Mouse (Mus musculus): ENCODE data around the gene Antxr2. TPM values are rescaled to one million over a fixed set of nuclear protein-coding genes. Genes with fewer than 3 reads are reported as not detected.

Antxr2 gene
- polyA plus RNA-seq, 1 experiment from 2014 or later = 18.8 TPM

- no peak overlapping the region for H3K9ac ChIP-seq
- no peak overlapping the region for H3K4me2 ChIP-seq
- H3K27ac ChIP-seq = no peak overlapping the region
- 98% methylated on average over 2 of the region's 2 CpGs for WGBS
- no peaks in the 10 kb centered on the region for H3K27me3 ChIP-seq
- H3K4me3 ChIP-seq (replicated peaks) = no peak overlapping the region
- H3K36me3 ChIP-seq = peaks cover 55% of the 10 kb centered on the region
- no peak for ATAC-seq (replicated peaks; ENCODE audit: low FRiP score)
- H3K9me3 ChIP-seq (replicated peaks) = no peaks in the 10 kb centered on the region
- peaks cover 21% of the 10 kb centered on the region for H3K4me1 ChIP-seq
Measured at GRCm38 (mm10) chr5:98024545-98024944, 6.3 kb downstream of the Antxr2 start.

DNA sequence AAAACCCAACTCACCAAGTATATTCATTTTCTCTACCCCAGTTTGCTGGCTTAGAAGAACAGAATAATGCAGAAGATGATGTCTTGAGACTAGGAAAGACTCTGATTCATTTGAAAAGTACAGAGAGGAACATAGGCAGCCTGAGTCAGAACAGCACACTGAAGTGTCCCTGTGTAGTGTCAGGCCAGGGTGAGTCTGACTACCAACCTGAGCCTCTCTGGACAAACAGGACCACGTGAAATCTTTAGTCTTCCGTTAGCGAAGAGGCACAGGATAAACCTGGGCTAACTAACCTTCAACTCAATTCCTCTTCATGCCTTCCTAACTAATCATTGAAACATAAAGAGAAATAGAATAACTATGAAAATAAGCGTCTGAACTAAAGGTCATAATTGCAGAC is 9.3 kb downstream of the Antxr2 start:
- WGBS = 94% methylated on average over 4 of the region's 4 CpGs
- no peak for ATAC-seq (replicated peaks; ENCODE audit: low FRiP score)
- Histone ChIP-seq H3K27ac (no peak overlapping the region), H3K4me3 (replicated peaks) (no peak overlapping the region), H3K9ac (no peak overlapping the region), H3K4me2 (no peak overlapping the region), H3K36me3 (peaks cover 57% of the 10 kb centered on the region), H3K9me3 (replicated peaks) (no peaks in the 10 kb centered on the region), H3K27me3 (no peaks in the 10 kb centered on the region), H3K4me1 (no peaks in the 10 kb centered on the region)

DNA sequence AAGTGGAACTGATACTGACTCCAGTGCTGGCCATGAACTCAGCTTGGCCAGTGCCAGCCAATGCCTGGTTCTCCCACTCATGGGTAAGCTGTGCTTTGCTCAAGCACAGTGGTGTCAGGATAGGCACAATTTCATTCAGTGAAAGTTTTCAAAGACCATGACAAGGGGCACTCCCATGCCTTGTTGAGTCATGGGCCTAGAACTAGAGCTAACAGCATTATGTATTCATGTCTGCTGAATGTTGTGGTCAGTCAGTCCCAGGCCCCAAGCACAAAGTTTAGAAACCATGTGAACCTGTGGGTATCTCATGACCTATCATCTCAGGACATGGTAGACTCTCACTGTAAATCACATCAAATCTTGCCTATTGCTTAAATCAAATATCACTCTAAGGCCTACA is 10.2 kb downstream of the Antxr2 start:
- Histone ChIP-seq H3K4me1 (no peaks in the 10 kb centered on the region), H3K36me3 (peaks cover 57% of the 10 kb centered on the region), H3K4me2 (no peak overlapping the region), H3K27me3 (no peaks in the 10 kb centered on the region), H3K27ac (no peak overlapping the region), H3K9me3 (replicated peaks) (no peaks in the 10 kb centered on the region), H3K9ac (no peak overlapping the region), H3K4me3 (replicated peaks) (no peak overlapping the region)
- no peak for ATAC-seq (replicated peaks; ENCODE audit: low FRiP score)

DNA sequence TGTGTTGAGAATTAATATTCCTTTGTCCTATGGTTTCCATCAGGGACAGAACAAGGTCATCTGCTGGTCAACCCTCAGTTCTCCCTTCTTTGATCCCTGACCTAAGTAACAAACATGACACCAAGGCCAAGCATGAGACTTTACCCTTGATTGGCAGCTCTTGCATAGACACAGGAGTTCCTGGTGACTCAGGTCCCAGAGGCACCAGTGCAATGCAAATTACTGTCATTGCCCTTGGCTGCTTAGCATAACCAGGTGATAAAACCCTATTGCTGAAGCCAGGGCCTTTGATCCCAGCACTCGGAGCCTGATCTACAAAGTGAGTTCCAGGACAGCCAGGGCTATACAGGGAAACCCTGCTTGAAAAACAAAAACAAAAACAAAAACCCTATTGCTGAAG is 11.4 kb downstream of the Antxr2 start:
- no peak overlapping the region for H3K4me2 ChIP-seq
- H3K4me1 ChIP-seq = no peaks in the 10 kb centered on the region
- no peak overlapping the region for H3K4me3 ChIP-seq (replicated peaks)
- 27% methylated on average over 1 of the region's 1 CpGs for WGBS
- H3K9ac ChIP-seq = no peak overlapping the region
- H3K36me3 ChIP-seq = peaks cover 44% of the 10 kb centered on the region
- no peaks in the 10 kb centered on the region for H3K27me3 ChIP-seq
- no peak for ATAC-seq (replicated peaks; ENCODE audit: low FRiP score)
- no peak overlapping the region for H3K27ac ChIP-seq
- H3K9me3 ChIP-seq (replicated peaks) = no peaks in the 10 kb centered on the region

GRCm38 (mm10) chr5:98018162-98018561 is 12.7 kb downstream of the Antxr2 start:
- H3K4me3 ChIP-seq (replicated peaks) = no peak overlapping the region
- H3K4me1 ChIP-seq = no peaks in the 10 kb centered on the region
- no peak overlapping the region for H3K9ac ChIP-seq
- peaks cover 37% of the 10 kb centered on the region for H3K36me3 ChIP-seq
- no peaks in the 10 kb centered on the region for H3K9me3 ChIP-seq (replicated peaks)
- H3K4me2 ChIP-seq = no peak overlapping the region
- ATAC-seq (replicated peaks; ENCODE audit: low FRiP score) = no peak
- WGBS = 85% methylated on average over 6 of the region's 6 CpGs
- H3K27ac ChIP-seq = no peak overlapping the region
- no peaks in the 10 kb centered on the region for H3K27me3 ChIP-seq

DNA sequence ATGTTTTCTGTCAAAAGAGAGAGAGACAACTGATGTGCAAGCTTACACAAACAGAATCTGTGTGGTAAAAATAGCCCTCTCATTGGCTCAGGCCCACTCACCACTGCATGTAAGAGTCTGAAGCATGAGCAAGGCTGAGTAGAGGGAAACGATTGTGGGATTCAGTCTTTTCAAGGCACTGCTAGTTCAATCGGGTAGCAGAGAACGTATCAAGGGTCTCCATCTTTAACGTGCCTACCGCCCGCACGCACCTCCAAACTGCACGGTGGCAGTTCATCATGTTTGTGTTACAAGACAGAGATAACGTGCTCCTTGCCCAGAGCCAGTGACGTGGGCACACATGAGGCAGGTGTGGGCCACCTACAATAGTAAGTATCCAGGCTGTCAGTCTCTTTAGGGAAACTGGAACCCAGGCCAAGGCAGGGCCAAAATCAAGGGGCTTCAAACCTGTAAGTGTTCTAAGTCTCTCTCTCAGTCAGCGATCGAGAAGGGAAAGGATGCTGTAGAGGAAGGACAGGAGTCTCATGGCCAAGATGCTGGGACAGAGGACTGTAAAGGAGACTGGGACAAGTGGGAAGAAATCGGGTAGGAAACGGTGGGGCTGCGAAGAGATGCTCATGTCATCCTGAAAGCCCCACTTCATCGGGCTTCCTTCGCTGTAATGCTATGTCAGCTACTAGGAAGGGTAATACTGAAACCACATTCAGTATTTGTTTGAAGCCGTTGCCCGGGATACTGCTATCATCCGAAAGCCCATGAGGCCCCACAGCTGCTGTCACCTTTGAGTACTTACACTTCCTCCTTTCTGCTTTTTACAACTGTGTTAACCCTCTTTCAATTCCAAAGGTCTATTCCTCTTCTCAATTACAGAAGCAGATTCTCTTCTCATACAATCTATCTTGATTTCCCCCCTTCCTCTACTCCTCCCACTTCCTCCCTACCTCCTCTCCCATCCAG is 14.3 kb downstream of the Antxr2 start:
- H3K9me3 ChIP-seq (replicated peaks) = no peaks in the 10 kb centered on the region
- no peak overlapping the region for H3K4me2 ChIP-seq
- H3K9ac ChIP-seq = no peak overlapping the region
- H3K4me3 ChIP-seq (replicated peaks) = no peak overlapping the region
- ATAC-seq (replicated peaks; ENCODE audit: low FRiP score) = peak; percentile 52; the same call in 1 of the 2 replicates
- no peaks in the 10 kb centered on the region for H3K4me1 ChIP-seq
- H3K27ac ChIP-seq = no peak overlapping the region
- H3K27me3 ChIP-seq = no peaks in the 10 kb centered on the region
- H3K36me3 ChIP-seq = peaks cover 31% of the 10 kb centered on the region
- WGBS = 77% methylated on average over 20 of the region's 20 CpGs

DNA sequence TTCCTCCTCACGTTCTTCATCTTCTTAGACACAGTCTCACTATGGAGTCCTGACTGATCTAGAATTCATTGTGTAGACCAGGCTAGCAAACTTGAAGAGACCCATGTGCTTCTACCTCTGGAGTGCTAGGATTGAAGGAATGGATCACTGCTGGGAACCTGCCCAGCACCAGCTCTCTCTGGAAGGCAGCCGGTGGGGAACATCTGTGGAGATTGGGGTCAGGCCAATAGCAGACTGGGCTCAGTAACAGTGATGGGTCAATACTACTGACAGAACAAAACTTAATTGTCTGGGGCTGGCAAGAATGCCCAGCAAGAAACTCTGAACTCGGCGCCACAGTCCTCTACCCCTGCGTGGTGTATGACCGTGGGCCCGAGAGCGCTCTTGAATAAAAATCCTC is 25.1 kb downstream of the Antxr2 start:
- Histone ChIP-seq H3K9me3 (replicated peaks) (no peaks in the 10 kb centered on the region), H3K9ac (no peak overlapping the region), H3K4me3 (replicated peaks) (no peak overlapping the region), H3K4me2 (no peak overlapping the region), H3K27me3 (no peaks in the 10 kb centered on the region), H3K36me3 (peaks cover 27% of the 10 kb centered on the region), H3K27ac (no peak overlapping the region), H3K4me1 (no peaks in the 10 kb centered on the region)
- ATAC-seq (replicated peaks; ENCODE audit: low FRiP score) = no peak
- WGBS = 96% methylated on average over 8 of the region's 8 CpGs

DNA sequence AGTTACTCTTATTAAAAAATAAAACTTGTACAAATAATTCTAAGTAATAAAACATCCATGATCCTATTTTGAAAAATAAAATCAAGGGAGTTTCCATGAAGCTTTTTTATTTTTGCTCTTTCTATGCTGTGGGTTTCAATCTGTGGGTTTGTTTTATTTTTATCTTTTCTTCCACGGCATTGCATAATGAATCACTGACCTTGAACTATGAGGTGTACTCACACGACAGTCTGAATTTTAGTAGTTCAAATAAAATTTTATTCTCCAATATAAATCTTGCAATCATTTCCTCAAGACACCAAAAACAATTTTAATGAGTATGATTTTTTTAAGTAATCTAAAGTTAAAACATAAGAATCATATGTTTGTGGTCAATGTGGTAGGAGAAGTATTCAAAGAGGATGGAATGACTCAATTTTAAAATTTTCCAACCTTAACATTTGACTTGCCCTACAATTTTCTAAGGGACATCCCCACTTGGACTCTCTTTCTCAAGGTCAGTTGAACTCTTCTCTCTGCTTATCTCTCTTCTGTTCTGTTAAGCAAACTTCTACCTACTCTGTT is 31.5 kb downstream of the Antxr2 start:
- Histone ChIP-seq H3K4me3 (replicated peaks) (no peak overlapping the region), H3K9me3 (replicated peaks) (no peaks in the 10 kb centered on the region), H3K4me2 (no peak overlapping the region), H3K27me3 (no peaks in the 10 kb centered on the region), H3K4me1 (no peaks in the 10 kb centered on the region), H3K9ac (no peak overlapping the region), H3K36me3 (peaks cover 26% of the 10 kb centered on the region), H3K27ac (no peak overlapping the region)
- WGBS = 53% methylated on average over 2 of the region's 2 CpGs
- no peak for ATAC-seq (replicated peaks; ENCODE audit: low FRiP score)

DNA sequence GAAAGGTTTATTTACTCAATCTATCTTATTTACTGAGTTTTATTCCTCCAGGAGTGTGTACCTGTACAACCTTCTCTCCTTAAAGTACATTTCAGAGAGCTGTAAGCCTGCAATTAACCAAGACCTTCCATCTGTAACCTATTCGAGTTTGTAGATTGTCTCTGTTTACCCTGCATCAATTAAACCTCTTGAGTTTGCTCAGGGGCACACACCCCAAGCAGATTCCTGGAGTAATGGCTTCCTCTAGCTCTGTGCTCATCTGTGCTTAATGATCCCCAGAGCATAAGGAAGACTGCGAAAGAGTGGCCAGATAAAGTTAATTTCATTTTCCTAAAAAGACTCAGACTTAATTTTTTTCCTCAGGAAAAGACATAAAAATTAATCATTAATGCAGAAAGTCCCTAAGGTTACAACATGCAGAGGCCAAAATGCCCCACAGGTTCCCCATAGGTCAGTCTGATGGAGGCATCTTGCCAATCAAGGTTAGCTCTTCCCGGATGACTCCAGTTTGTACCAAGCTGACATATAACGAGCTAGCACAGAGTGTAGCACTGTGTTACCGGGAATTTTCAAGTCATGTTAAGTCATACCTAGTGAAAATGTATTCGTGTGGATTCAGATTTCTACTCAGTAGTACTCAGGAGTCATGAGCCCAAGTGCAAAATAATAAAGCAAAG is 34.2 kb downstream of the Antxr2 start:
- Histone ChIP-seq H3K4me3 (replicated peaks) (no peak overlapping the region), H3K4me1 (no peaks in the 10 kb centered on the region), H3K9ac (no peak overlapping the region), H3K27me3 (no peaks in the 10 kb centered on the region), H3K4me2 (no peak overlapping the region), H3K36me3 (peaks cover 8% of the 10 kb centered on the region; the same call in 1 of the 2 replicates), H3K9me3 (replicated peaks) (no peaks in the 10 kb centered on the region), H3K27ac (0 out of 2 replicates have a peak overlapping the region, but pooled peaks have one; percentile 45)
- 0 out of 2 replicates have a peak, but pooled peaks have one; percentile 52 for ATAC-seq (replicated peaks; ENCODE audit: low FRiP score)
- WGBS = 65% methylated on average over 6 of the region's 6 CpGs

- ATAC-seq (replicated peaks; ENCODE audit: low FRiP score) = 0 out of 2 replicates have a peak, but pooled peaks have one; percentile 25
- Histone ChIP-seq H3K36me3 (peaks cover 5% of the 10 kb centered on the region; the same call in 1 of the 2 replicates), H3K9me3 (replicated peaks) (no peaks in the 10 kb centered on the region), H3K27me3 (no peaks in the 10 kb centered on the region), H3K27ac (no peak overlapping the region), H3K9ac (no peak overlapping the region), H3K4me1 (no peaks in the 10 kb centered on the region), H3K4me2 (no peak overlapping the region), H3K4me3 (replicated peaks) (no peak overlapping the region)
- WGBS = 66% methylated on average over 4 of the region's 4 CpGs
Measured at GRCm38 (mm10) chr5:97995881-97996280, 35.0 kb downstream of the Antxr2 start.

DNA sequence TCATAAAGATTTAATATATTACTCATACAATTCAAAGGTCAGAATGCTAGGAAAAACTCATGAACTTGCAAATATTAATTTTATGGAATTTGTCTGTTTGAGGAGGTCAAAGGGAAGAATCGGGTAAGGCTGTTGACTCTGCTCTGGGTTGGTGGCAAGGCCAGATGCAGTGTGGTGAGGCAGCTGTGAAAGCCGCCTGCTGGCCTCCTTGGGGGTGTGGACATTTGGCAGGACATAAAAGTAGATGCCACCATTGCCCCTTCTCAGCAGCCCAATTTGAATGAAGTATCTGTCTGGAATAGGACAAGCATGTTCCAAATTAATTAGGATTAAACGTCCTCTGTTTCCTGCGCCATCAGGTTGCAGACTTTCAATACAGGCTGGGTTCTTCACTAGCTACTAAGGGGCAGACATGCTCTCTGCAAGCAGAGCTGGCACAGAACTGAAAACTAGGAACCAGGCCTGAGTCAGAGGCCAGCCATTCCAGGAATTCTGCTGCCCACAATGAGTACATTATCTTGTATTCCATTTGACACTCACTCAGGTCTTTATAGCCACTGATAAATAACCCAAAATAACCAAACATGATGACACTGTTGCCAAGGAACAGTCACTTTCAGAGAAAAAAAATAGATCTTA is 44.1 kb downstream of the Antxr2 start:
- Histone ChIP-seq H3K27ac (no peak overlapping the region), H3K4me2 (no peak overlapping the region), H3K9ac (no peak overlapping the region), H3K4me3 (replicated peaks) (no peak overlapping the region), H3K4me1 (no peaks in the 10 kb centered on the region), H3K36me3 (peaks cover 6% of the 10 kb centered on the region; the same call in 1 of the 2 replicates), H3K27me3 (no peaks in the 10 kb centered on the region), H3K9me3 (replicated peaks) (no peaks in the 10 kb centered on the region)
- 93% methylated on average over 4 of the region's 4 CpGs for WGBS
- ATAC-seq (replicated peaks; ENCODE audit: low FRiP score) = no peak

All from kidney, embryonic 15.5 days (tissue).